Mouse (Mus musculus): ENCODE results near the gene Padi4.

The Padi4 gene

GRCm38 (mm10) chr4:140774025-140774800, at the start of gene Padi4:
TSS of gene Padi4 (minus strand) at chr4:140774236.
- no peak for DNase-seq (ENCODE audit: low read depth, low spot score)

- peak; percentile 30 for DNase-seq (ENCODE audit: low read depth, low spot score)
Measured at GRCm38 (mm10) chr4:140821988-140822387, 48.0 kb upstream of the Padi4 start.

GRCm38 (mm10) chr4:140817413-140817812, 43.4 kb upstream of the Padi4 start:
- DNase-seq (ENCODE audit: low read depth, low spot score), result no peak

- no peak for DNase-seq (ENCODE audit: low read depth, low spot score)
Measured at GRCm38 (mm10) chr4:140815996-140816917, 42.2 kb upstream of the Padi4 start.

GRCm38 (mm10) chr4:140815496-140815895, 41.5 kb upstream of the Padi4 start:
- DNase-seq (ENCODE audit: low read depth, low spot score), result no peak

- DNase-seq (ENCODE audit: low read depth, low spot score), result peak; percentile 57
Measured at GRCm38 (mm10) chr4:140814241-140815225, 40.5 kb upstream of the Padi4 start.

GRCm38 (mm10) chr4:140813358-140814185, 39.5 kb upstream of the Padi4 start:
- DNase-seq (ENCODE audit: low read depth, low spot score), result peak; percentile 69

GRCm38 (mm10) chr4:140812609-140813008, 38.6 kb upstream of the Padi4 start:
- no peak for DNase-seq (ENCODE audit: low read depth, low spot score)

GRCm38 (mm10) chr4:140812191-140812590, 38.2 kb upstream of the Padi4 start:
- no peak for DNase-seq (ENCODE audit: low read depth, low spot score)

GRCm38 (mm10) chr4:140810458-140811260, 36.6 kb upstream of the Padi4 start, which contains the start of gene Padi3:
TSS of gene Padi3 (minus strand) at chr4:140810648.
- peak; percentile 33 for DNase-seq (ENCODE audit: low read depth, low spot score)

- no peak for DNase-seq (ENCODE audit: low read depth, low spot score)
Measured at GRCm38 (mm10) chr4:140809118-140809517, 35.1 kb upstream of the Padi4 start.

GRCm38 (mm10) chr4:140804601-140805000, 30.6 kb upstream of the Padi4 start:
- DNase-seq (ENCODE audit: low read depth, low spot score), result no peak

- no peak for DNase-seq (ENCODE audit: low read depth, low spot score)
Measured at GRCm38 (mm10) chr4:140801364-140801763, 27.3 kb upstream of the Padi4 start.

- no peak for DNase-seq (ENCODE audit: low read depth, low spot score)
Measured at GRCm38 (mm10) chr4:140796786-140797185, 22.8 kb upstream of the Padi4 start.

GRCm38 (mm10) chr4:140794678-140795077, 20.6 kb upstream of the Padi4 start:
- DNase-seq (ENCODE audit: low read depth, low spot score), result no peak

- no peak for DNase-seq (ENCODE audit: low read depth, low spot score)
Measured at GRCm38 (mm10) chr4:140793795-140794194, 19.8 kb upstream of the Padi4 start.

GRCm38 (mm10) chr4:140792584-140792983, 18.5 kb upstream of the Padi4 start:
- no peak for DNase-seq (ENCODE audit: low read depth, low spot score)

GRCm38 (mm10) chr4:140791071-140791470, 17.0 kb upstream of the Padi4 start:
- no peak for DNase-seq (ENCODE audit: low read depth, low spot score)

- no peak for DNase-seq (ENCODE audit: low read depth, low spot score)
Measured at GRCm38 (mm10) chr4:140789983-140790382, 15.9 kb upstream of the Padi4 start.
